In genomic region chr7:73548051-73548450, GRCm38 (mm10) we compare ENCODE assay signal across 13 mouse cellular contexts. TPM values are rescaled to one million over a fixed set of nuclear protein-coding genes. Genes with fewer than 3 reads are reported as not detected.
DNase-seq lines count a peak whose midpoint lies in the region; ATAC-seq lines count a peak whose summit lies in the region.
"Had no signal": no experiment of that assay in that cellular context is flagged by ENCODE, and none has a peak within 500 bp of the region (broad histone marks: within the 10 kb centered on the region; RNA-seq: fewer than 3 reads in every experiment).

No protein-coding gene starts in this region.

- no peak overlapping the region for H3K4me2 ChIP-seq in embryonic facial prominence, embryonic 14.5 days (ENCODE audit: low read depth, low read length)
- H3K4me2 ChIP-seq in heart, embryonic 14.5 days (ENCODE audit: low read length) = peak overlapping the region; percentile 16; the same call in 1 of the 2 replicates
- no peak overlapping the region for H3K4me2 ChIP-seq in heart, embryonic 11.5 days
- peak overlapping the region; percentile 34; the same call in 1 of the 2 replicates for H3K4me2 ChIP-seq in liver, embryonic 16.5 days (ENCODE audit: low read depth, low read length)
- H3K4me2 ChIP-seq: hindbrain, embryonic 13.5 days had no signal

- H3K4me1 ChIP-seq in embryonic facial prominence, embryonic 14.5 days (ENCODE audit: control insufficient read depth, insufficient read depth, low read length) = peaks cover 26% of the 10 kb centered on the region
- H3K4me1 ChIP-seq in embryonic facial prominence, embryonic 10.5 days = peaks cover 3% of the 10 kb centered on the region; the same call in 1 of the 2 replicates
- peaks cover 4 to 31% of the 10 kb centered on the region in 2 experiments for H3K4me1 ChIP-seq in heart, embryonic 14.5 days (ENCODE audit: control insufficient read depth in 2 of 2, insufficient read depth in 2 of 2, low read length in 2 of 2)
- peaks cover 10% of the 10 kb centered on the region for H3K4me1 ChIP-seq in heart, embryonic 11.5 days (ENCODE audit: control insufficient read depth, insufficient read depth, low read length)
- H3K4me1 ChIP-seq in megakaryocyte, embryonic 14.5 days = peaks cover 54% of the 10 kb centered on the region
- H3K4me1 ChIP-seq in liver, embryonic 16.5 days (ENCODE audit: control insufficient read depth, low read depth, low read length) = peaks cover 28% of the 10 kb centered on the region

- H3K9me3 ChIP-seq in embryonic facial prominence, embryonic 14.5 days (ENCODE audit: control insufficient read depth, low read length) = no peaks in the 10 kb centered on the region
- H3K9me3 ChIP-seq in embryonic facial prominence, embryonic 10.5 days = no peaks in the 10 kb centered on the region
- no peaks in the 10 kb centered on the region for H3K9me3 ChIP-seq in heart, embryonic 14.5 days (ENCODE audit: control insufficient read depth, low read length)
- H3K9me3 ChIP-seq in heart, embryonic 11.5 days (replicated peaks; ENCODE audit: control insufficient read depth, low read length) = no peaks in the 10 kb centered on the region
- no peaks in the 10 kb centered on the region for H3K9me3 ChIP-seq in megakaryocyte, embryonic 14.5 days
- H3K9me3 ChIP-seq in liver, embryonic 16.5 days (replicated peaks; ENCODE audit: control insufficient read depth, low read length) = no peaks in the 10 kb centered on the region
- H3K9me3 ChIP-seq: hindbrain, embryonic 13.5 days had no signal

- no peak for ATAC-seq in embryonic facial prominence, embryonic 14.5 days (ENCODE audit: low read depth)
- ATAC-seq in heart, embryonic 14.5 days (ENCODE audit: insufficient number of reproducible peaks, insufficient read depth, low FRiP score, low read depth) = no peak
- no peak for ATAC-seq in heart, embryonic 11.5 days (replicated peaks; ENCODE audit: insufficient number of reproducible peaks, low FRiP score, low TSS enrichment)
- no peak for ATAC-seq in megakaryocyte, adult 5-6 weeks (ENCODE audit: poor library complexity, severe bottlenecking)
- no peak for ATAC-seq in liver, embryonic 16.5 days (ENCODE audit: low read depth)

- H3K36me3 ChIP-seq in embryonic facial prominence, embryonic 14.5 days (ENCODE audit: control insufficient read depth, insufficient read depth, low read length) = peaks cover 64% of the 10 kb centered on the region
- peaks cover 100% of the 10 kb centered on the region for H3K36me3 ChIP-seq in embryonic facial prominence, embryonic 10.5 days (replicated peaks)
- H3K36me3 ChIP-seq in heart, embryonic 14.5 days (ENCODE audit: control insufficient read depth, insufficient read depth, low read length) = peaks cover 71% of the 10 kb centered on the region
- peaks cover 17% of the 10 kb centered on the region for H3K36me3 ChIP-seq in heart, embryonic 11.5 days (ENCODE audit: control insufficient read depth, insufficient read depth, low read length)
- H3K36me3 ChIP-seq in megakaryocyte, embryonic 14.5 days (replicated peaks; ENCODE audit: low read length) = peaks cover 91% of the 10 kb centered on the region
- peaks cover 36% of the 10 kb centered on the region for H3K36me3 ChIP-seq in liver, embryonic 16.5 days (ENCODE audit: control insufficient read depth, insufficient read depth)

- WGBS in embryonic facial prominence, embryonic 14.5 days = 78% methylated on average over 2 of the region's 2 CpGs
- WGBS in embryonic facial prominence, embryonic 10.5 days = 92% methylated on average over 2 of the region's 2 CpGs
- WGBS in heart, embryonic 14.5 days = 70% methylated on average over 2 of the region's 2 CpGs
- WGBS in heart, embryonic 11.5 days (ENCODE audit: insufficient replicate concordance) = 71% methylated on average over 2 of the region's 2 CpGs
- WGBS in liver, embryonic 16.5 days (ENCODE audit: insufficient replicate concordance) = 59% methylated on average over 2 of the region's 2 CpGs

- H3K27ac ChIP-seq in embryonic facial prominence, embryonic 14.5 days (replicated peaks; ENCODE audit: low read depth, low read length) = no peak overlapping the region
- H3K27ac ChIP-seq in embryonic facial prominence, embryonic 10.5 days (replicated peaks) = no peak overlapping the region
- H3K27ac ChIP-seq in heart, embryonic 14.5 days (replicated peaks in 1 of 2; ENCODE audit: control insufficient read depth in 1 of 2, insufficient read depth in 1 of 2, low read depth in 2 of 2, low read length in 2 of 2) = no peak overlapping the region
- H3K27ac ChIP-seq in heart, embryonic 11.5 days (ENCODE audit: low read depth, low read length) = no peak overlapping the region
- peak overlapping the region; percentile 34; the same call in 1 of the 2 replicates for H3K27ac ChIP-seq in liver, embryonic 16.5 days (ENCODE audit: low read length)
- H3K27ac ChIP-seq: hindbrain, embryonic 13.5 days had no signal

- H3K4me3 ChIP-seq in embryonic facial prominence, embryonic 14.5 days (ENCODE audit: low read depth, low read length) = no peak overlapping the region
- H3K4me3 ChIP-seq in embryonic facial prominence, embryonic 10.5 days = no peak overlapping the region
- H3K4me3 ChIP-seq in heart, embryonic 14.5 days (ENCODE audit: control insufficient read depth in 1 of 2, insufficient read depth in 1 of 2, low read depth in 1 of 2, low read length in 2 of 2) = no peak overlapping the region
- H3K4me3 ChIP-seq in heart, embryonic 11.5 days (ENCODE audit: low read depth, low read length) = no peak overlapping the region
- H3K4me3 ChIP-seq in megakaryocyte, embryonic 14.5 days (replicated peaks) = peak overlapping the region; percentile 85
- H3K4me3 ChIP-seq in liver, embryonic 16.5 days (ENCODE audit: low read depth, low read length) = no peak overlapping the region
- H3K4me3 ChIP-seq: hindbrain, embryonic 13.5 days had no signal

- H3K9ac ChIP-seq in embryonic facial prominence, embryonic 14.5 days (ENCODE audit: low read depth, low read length) = 0 out of 2 replicates have a peak overlapping the region, but pooled peaks have one; percentile 30
- H3K9ac ChIP-seq in heart, embryonic 14.5 days (ENCODE audit: low read length) = no peak overlapping the region
- no peak overlapping the region for H3K9ac ChIP-seq in heart, embryonic 11.5 days (ENCODE audit: low read depth, low read length)
- H3K9ac ChIP-seq in liver, embryonic 16.5 days (ENCODE audit: low read depth, low read length) = peak overlapping the region; percentile 43; the same call in 1 of the 2 replicates
- H3K9ac ChIP-seq: hindbrain, embryonic 13.5 days had no signal

- no peak for DNase-seq in embryonic facial prominence, embryonic 14.5 days (ENCODE audit: low spot score)
- no peak for DNase-seq in embryonic facial prominence, embryonic 10.5 days (ENCODE audit: low spot score)
- no peak for DNase-seq in cerebellum, adult 11-12 months
- DNase-seq: cerebellum, adult 9-10 months; kidney, adult 2 months; lung, adult 2 months; thymus, postnatal 14 days had no signal

- H3K27me3 ChIP-seq in embryonic facial prominence, embryonic 14.5 days (replicated peaks; ENCODE audit: control insufficient read depth, insufficient read depth, low read length) = no peaks in the 10 kb centered on the region
- H3K27me3 ChIP-seq in embryonic facial prominence, embryonic 10.5 days (replicated peaks; ENCODE audit: low read depth, poor library complexity, severe bottlenecking) = no peaks in the 10 kb centered on the region
- no peaks in the 10 kb centered on the region for H3K27me3 ChIP-seq in heart, embryonic 14.5 days (ENCODE audit: control insufficient read depth, insufficient read depth, low read length)
- no peaks in the 10 kb centered on the region for H3K27me3 ChIP-seq in heart, embryonic 11.5 days (ENCODE audit: control insufficient read depth, insufficient read depth, low read length)
- H3K27me3 ChIP-seq in megakaryocyte, embryonic 14.5 days (replicated peaks) = no peaks in the 10 kb centered on the region
- H3K27me3 ChIP-seq in liver, embryonic 16.5 days (ENCODE audit: control insufficient read depth, insufficient read depth, low read depth, low read length) = no peaks in the 10 kb centered on the region
- H3K27me3 ChIP-seq: hindbrain, embryonic 13.5 days had no signal

RNA-seq across cellular contexts. Expression of gene Chd2, which starts 6.4 kb away (rescaled TPM):
- 39.5 and 54.6 TPM in 2 replicates for polyA plus RNA-seq in embryonic facial prominence, embryonic 14.5 days (2014; fragmentation: Nextera tagmentation; extraction: Ambion mirVana)
- polyA plus RNA-seq in embryonic facial prominence, embryonic 10.5 days (2016; fragmentation: Nextera tagmentation; extraction: Ambion mirVana) = 49.2 and 54.8 TPM in 2 replicates
- 46.9 and 53.0 TPM in 2 replicates for polyA plus RNA-seq in heart, embryonic 14.5 days (2014; fragmentation: Nextera tagmentation; extraction: Ambion mirVana)
- polyA plus RNA-seq in heart, embryonic 11.5 days (2014; fragmentation: Nextera tagmentation; extraction: Ambion mirVana) = 43.6 and 45.6 TPM in 2 replicates
- 3.1 and 38.7 TPM in 2 replicates for polyA plus RNA-seq in megakaryocyte, embryonic 14.5 days (2012; ENCODE audit: insufficient read depth, low replicate concordance)
- 51.4 and 54.4 TPM in 2 replicates for total RNA-seq in megakaryocyte, adult 5-6 weeks (2015)
- total RNA-seq in megakaryocyte, adult 5-6 weeks (2017) = 88.6 and 119 TPM in 2 replicates
- 24.7 and 26.1 TPM in 2 replicates for polyA plus RNA-seq in liver, embryonic 16.5 days (2015; fragmentation: Nextera tagmentation; extraction: Ambion mirVana)

Comparison
In these comparisons a context has a peak if more than half of its experiments do, and no peak if none do; other contexts are left out.
1. H3K4me2 ChIP-seq: peak in heart, embryonic 14.5 days (single experiment) and liver, embryonic 16.5 days (single experiment); none in embryonic facial prominence, embryonic 14.5 days (single experiment) and heart, embryonic 11.5 days (single experiment).
2. H3K9ac ChIP-seq: peak in embryonic facial prominence, embryonic 14.5 days (single experiment) and liver, embryonic 16.5 days (single experiment); none in heart, embryonic 14.5 days (single experiment) and heart, embryonic 11.5 days (single experiment).